Mouse (Mus musculus): ENCODE results near the gene Tmcc1. TPM values are rescaled to one million over a fixed set of nuclear protein-coding genes. Genes with fewer than 3 reads are reported as not detected.
"Not testable (repeated sequence)": the region's sequence is repeated elsewhere in the genome, so short reads cannot be mapped to it uniquely, and the experiment has no call there.

Tmcc1 gene
- polyA plus RNA-seq, 1 experiment: 24.4 TPM

- H3K27ac ChIP-seq (ENCODE audit: control insufficient read depth, insufficient read depth, low read length): no peak overlapping the region
- DNase-seq: peak; percentile 12
- TF ChIP-seq POLR2A (IDR thresholded peaks at IDR 0.05; ENCODE audit: control insufficient read depth, extremely low read depth, insufficient read depth, low read length, poor library complexity) (no peak), CTCF (IDR thresholded peaks at IDR 0.05; ENCODE audit: borderline replicate concordance, control insufficient read depth, extremely low read depth, insufficient read depth, low read length, poor library complexity) (no peak)
Measured at GRCm38 (mm10) chr6:116189417-116189816, 3.9 kb downstream of the Tmcc1 start.

GRCm38 (mm10) chr6:116186485-116186884, 6.8 kb downstream of the Tmcc1 start:
- no peak for DNase-seq
- no peak overlapping the region for H3K4me3 ChIP-seq (ENCODE audit: control insufficient read depth, insufficient read depth, low read length)
- H3K36me3 ChIP-seq (ENCODE audit: control insufficient read depth, insufficient read depth, low read length): no peaks in the 10 kb centered on the region
- TF ChIP-seq CTCF (IDR thresholded peaks at IDR 0.05; ENCODE audit: borderline replicate concordance, control insufficient read depth, extremely low read depth, insufficient read depth, low read length, poor library complexity) (no peak), POLR2A (IDR thresholded peaks at IDR 0.05; ENCODE audit: control insufficient read depth, extremely low read depth, insufficient read depth, low read length, poor library complexity) (no peak)
- 9% methylated on average over 2 of the region's 2 CpGs for WGBS
- no peaks in the 10 kb centered on the region for H3K4me1 ChIP-seq (replicated peaks; ENCODE audit: control insufficient read depth, insufficient read depth, low read length)
- H3K27me3 ChIP-seq (ENCODE audit: control insufficient read depth, insufficient read depth, low read length): no peaks in the 10 kb centered on the region
- no peak overlapping the region for H3K27ac ChIP-seq (ENCODE audit: control insufficient read depth, insufficient read depth, low read length)

More at GRCm38 (mm10) chr6:116189417-116189816, 3.9 kb downstream of the Tmcc1 start:
- peaks cover 9% of the 10 kb centered on the region for H3K4me1 ChIP-seq (replicated peaks; ENCODE audit: control insufficient read depth, insufficient read depth, low read length)
- no peaks in the 10 kb centered on the region for H3K36me3 ChIP-seq (ENCODE audit: control insufficient read depth, insufficient read depth, low read length)
- WGBS: 25% methylated on average over 1 of the region's 1 CpGs
- no peak overlapping the region for H3K4me3 ChIP-seq (ENCODE audit: control insufficient read depth, insufficient read depth, low read length)
- no peaks in the 10 kb centered on the region for H3K27me3 ChIP-seq (ENCODE audit: control insufficient read depth, insufficient read depth, low read length)

GRCm38 (mm10) chr6:116183509-116183908, 9.8 kb downstream of the Tmcc1 start:
- H3K4me3 ChIP-seq (ENCODE audit: control insufficient read depth, insufficient read depth, low read length): no peak overlapping the region
- no peaks in the 10 kb centered on the region for H3K36me3 ChIP-seq (ENCODE audit: control insufficient read depth, insufficient read depth, low read length)
- no peaks in the 10 kb centered on the region for H3K4me1 ChIP-seq (replicated peaks; ENCODE audit: control insufficient read depth, insufficient read depth, low read length)
- DNase-seq: no peak
- no peaks in the 10 kb centered on the region for H3K27me3 ChIP-seq (ENCODE audit: control insufficient read depth, insufficient read depth, low read length)
- no peak overlapping the region for H3K27ac ChIP-seq (ENCODE audit: control insufficient read depth, insufficient read depth, low read length)
- TF ChIP-seq CTCF (IDR thresholded peaks at IDR 0.05; ENCODE audit: borderline replicate concordance, control insufficient read depth, extremely low read depth, insufficient read depth, low read length, poor library complexity) (no peak), POLR2A (IDR thresholded peaks at IDR 0.05; ENCODE audit: control insufficient read depth, extremely low read depth, insufficient read depth, low read length, poor library complexity) (no peak)
- WGBS: 98% methylated on average over 5 of the region's 5 CpGs

DNA sequence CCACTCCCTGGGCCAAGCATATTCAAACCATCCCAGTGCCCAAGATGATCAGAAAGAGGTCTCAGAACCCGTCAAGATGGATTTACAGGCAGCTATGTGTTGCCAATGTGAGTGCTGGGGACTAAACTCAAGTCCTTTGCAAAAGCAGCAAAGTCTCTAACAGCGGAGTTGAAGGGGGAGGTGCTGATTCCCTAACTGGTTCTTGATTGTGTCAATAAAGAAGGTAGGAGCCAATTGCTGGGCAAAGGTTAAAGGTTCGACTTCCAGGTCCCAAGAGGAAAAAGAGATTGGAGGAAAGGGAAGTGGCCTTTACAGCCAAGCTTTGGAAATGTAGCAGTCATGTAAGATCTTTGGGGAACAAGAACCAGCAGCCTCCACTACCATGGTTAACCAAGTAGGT, 12.6 kb downstream of the Tmcc1 start:
- no peak overlapping the region for H3K4me3 ChIP-seq (ENCODE audit: control insufficient read depth, insufficient read depth, low read length)
- TF ChIP-seq POLR2A (IDR thresholded peaks at IDR 0.05; ENCODE audit: control insufficient read depth, extremely low read depth, insufficient read depth, low read length, poor library complexity): no peak
- TF ChIP-seq CTCF (IDR thresholded peaks at IDR 0.05; ENCODE audit: borderline replicate concordance, control insufficient read depth, extremely low read depth, insufficient read depth, low read length, poor library complexity): no peak
- 88% methylated on average over 3 of the region's 3 CpGs for WGBS
- H3K27me3 ChIP-seq (ENCODE audit: control insufficient read depth, insufficient read depth, low read length): no peaks in the 10 kb centered on the region
- no peaks in the 10 kb centered on the region; the same call in 1 of the 2 replicates for H3K36me3 ChIP-seq (ENCODE audit: control insufficient read depth, insufficient read depth, low read length)
- H3K27ac ChIP-seq (ENCODE audit: control insufficient read depth, insufficient read depth, low read length): no peak overlapping the region
- no peaks in the 10 kb centered on the region for H3K4me1 ChIP-seq (replicated peaks; ENCODE audit: control insufficient read depth, insufficient read depth, low read length)
- no peak for DNase-seq

DNA sequence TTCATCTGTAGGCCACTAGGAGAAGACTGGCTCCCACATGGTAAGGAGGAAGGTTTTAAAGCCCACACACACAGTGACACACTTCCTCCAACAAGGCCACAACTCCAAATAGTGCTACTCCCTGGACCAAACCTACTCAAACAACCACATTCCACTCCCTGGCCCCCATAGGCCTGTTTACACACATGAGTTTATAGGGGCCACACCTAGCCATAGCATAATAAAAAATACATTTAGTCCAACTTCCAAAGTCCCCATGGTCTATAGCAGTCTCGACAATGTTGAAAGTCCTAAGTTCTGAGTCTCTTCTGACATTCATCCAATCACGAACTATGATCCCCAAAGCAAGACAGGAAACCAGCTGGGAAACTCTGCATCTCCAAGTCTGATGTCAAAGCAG, 14.9 kb downstream of the Tmcc1 start:
- Histone ChIP-seq H3K4me1 (replicated peaks; ENCODE audit: control insufficient read depth, insufficient read depth, low read length) (no peaks in the 10 kb centered on the region), H3K4me3 (ENCODE audit: control insufficient read depth, insufficient read depth, low read length) (no peak overlapping the region), H3K36me3 (ENCODE audit: control insufficient read depth, insufficient read depth, low read length) (no peaks in the 10 kb centered on the region; the same call in 1 of the 2 replicates), H3K27ac (ENCODE audit: control insufficient read depth, insufficient read depth, low read length) (no peak overlapping the region), H3K27me3 (ENCODE audit: control insufficient read depth, insufficient read depth, low read length) (no peaks in the 10 kb centered on the region)
- TF ChIP-seq CTCF (IDR thresholded peaks at IDR 0.05; ENCODE audit: borderline replicate concordance, control insufficient read depth, extremely low read depth, insufficient read depth, low read length, poor library complexity): no peak
- no peak for TF ChIP-seq POLR2A (IDR thresholded peaks at IDR 0.05; ENCODE audit: control insufficient read depth, extremely low read depth, insufficient read depth, low read length, poor library complexity)
- no peak for DNase-seq
- WGBS: 81% methylated on average over 2 of the region's 2 CpGs

GRCm38 (mm10) chr6:116173511-116174099, 19.7 kb downstream of the Tmcc1 start:
- 98% methylated on average over 37 of the region's 37 CpGs for WGBS
- H3K4me1 ChIP-seq (replicated peaks; ENCODE audit: control insufficient read depth, insufficient read depth, low read length); H3K4me3 ChIP-seq (ENCODE audit: control insufficient read depth, insufficient read depth, low read length); H3K36me3 ChIP-seq (ENCODE audit: control insufficient read depth, insufficient read depth, low read length); H3K27ac ChIP-seq (ENCODE audit: control insufficient read depth, insufficient read depth, low read length); H3K27me3 ChIP-seq (ENCODE audit: control insufficient read depth, insufficient read depth, low read length); DNase-seq: not testable (repeated sequence)

DNA sequence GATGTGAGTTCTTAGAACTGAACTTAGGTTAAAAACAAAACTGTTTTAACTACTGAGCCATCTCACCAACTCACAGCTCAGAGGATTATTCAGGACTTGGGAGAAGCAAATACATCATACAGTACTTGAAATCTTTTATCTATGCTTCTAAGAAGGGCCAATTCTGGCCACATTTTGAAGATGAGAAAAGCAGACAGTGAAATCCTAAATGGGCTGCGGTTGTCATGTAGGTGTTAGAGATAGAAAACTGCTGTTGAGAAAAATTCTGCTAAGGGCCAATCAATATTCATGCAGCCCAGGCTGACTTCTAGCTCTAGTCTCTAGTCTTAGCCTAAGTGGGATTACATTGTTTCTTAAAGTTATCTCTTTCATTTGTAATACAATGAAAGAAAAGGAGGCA, 26.9 kb downstream of the Tmcc1 start:
- Histone ChIP-seq H3K4me1 (replicated peaks; ENCODE audit: control insufficient read depth, insufficient read depth, low read length) (no peaks in the 10 kb centered on the region), H3K27me3 (ENCODE audit: control insufficient read depth, insufficient read depth, low read length) (no peaks in the 10 kb centered on the region), H3K36me3 (ENCODE audit: control insufficient read depth, insufficient read depth, low read length) (no peaks in the 10 kb centered on the region), H3K4me3 (ENCODE audit: control insufficient read depth, insufficient read depth, low read length) (no peak overlapping the region), H3K27ac (ENCODE audit: control insufficient read depth, insufficient read depth, low read length) (no peak overlapping the region)
- WGBS: 94% methylated on average over 1 of the region's 1 CpGs
- TF ChIP-seq CTCF (IDR thresholded peaks at IDR 0.05; ENCODE audit: borderline replicate concordance, control insufficient read depth, extremely low read depth, insufficient read depth, low read length, poor library complexity) (no peak), POLR2A (IDR thresholded peaks at IDR 0.05; ENCODE audit: control insufficient read depth, extremely low read depth, insufficient read depth, low read length, poor library complexity) (no peak)
- DNase-seq: no peak

Measured in thymus, adult 2 months (tissue).